Mouse (Mus musculus): Measurements from ENCODE around the gene Serpine1.

- no peak for TF ChIP-seq CTCF (IDR thresholded peaks at IDR 0.05; ENCODE audit: extremely low read depth, insufficient read depth, insufficient read length, insufficient replicate concordance)
- TF ChIP-seq POLR2A (IDR thresholded peaks at IDR 0.05; ENCODE audit: low read depth, low read length) = no peak
Measured at GRCm38 (mm10) chr5:137074191-137074651, 2.2 kb upstream of the Serpine1 start.
